Mouse (Mus musculus) forebrain, embryonic 13.5 days (tissue): ENCODE measurements around the gene Nudt19. TPM values are rescaled to one million over a fixed set of nuclear protein-coding genes. Genes with fewer than 3 reads are reported as not detected.

ENCODE experiments used
- ATAC-seq: fragments of 200-750 bp; cut with Nextera tagmentation; 2 replicates; pipeline ENCODE4 v1.8.0; 2017
- H3K27ac ChIP-seq: fragments of 300-500 bp; sonication (generic); 2 replicates; pipeline ENCODE4 v1.5.1; 2015; ENCODE audit warnings: inconsistent platforms, mild to moderate bottlenecking, moderate library complexity
- H3K27me3 ChIP-seq: fragments of 300-500 bp; sonication (generic); 2 replicates; pipeline ENCODE4 v1.6.1; 2015; ENCODE audit warnings: mild to moderate bottlenecking, inconsistent platforms
- H3K36me3 ChIP-seq: fragments of 300-500 bp; sonication (generic); 2 replicates; pipeline ENCODE4 v1.6.1; 2015; ENCODE audit warnings: mild to moderate bottlenecking, inconsistent platforms; ENCODE audit not compliant: poor library complexity, severe bottlenecking
- H3K4me1 ChIP-seq: fragments of 300-500 bp; sonication (generic); 2 replicates; pipeline ENCODE4 v1.6.1; 2015; ENCODE audit warnings: inconsistent platforms
- H3K4me2 ChIP-seq: fragments of 300-500 bp; sonication (generic); 2 replicates; pipeline ENCODE4 v1.6.1; 2015; ENCODE audit warnings: inconsistent platforms, mild to moderate bottlenecking, moderate library complexity
- H3K4me3 ChIP-seq: fragments of 300-500 bp; sonication (generic); 2 replicates; pipeline ENCODE4 v1.5.1; 2015; ENCODE audit warnings: mild to moderate bottlenecking, inconsistent platforms
- H3K9ac ChIP-seq: fragments of 300-500 bp; sonication (generic); 2 replicates; pipeline ENCODE4 v1.6.1; 2015; ENCODE audit warnings: mild to moderate bottlenecking, inconsistent platforms
- H3K9me3 ChIP-seq: fragments of 300-500 bp; sonication (generic); replicated peaks from 2 replicates; pipeline ENCODE4 v1.6.1; 2016; ENCODE audit warnings: inconsistent platforms
- WGBS: fragments of 180-500 bp; shearing (Covaris S2); methylation state at CpG from one replicate; pipeline ENCODE4 v1.1.7; 2015; 5-methylcytosine and 5-hydroxymethylcytosine counted together
- polyA plus RNA-seq: library from polyadenylated mRNA; unstranded; fragments of >200 nt; fragmentation: Nextera tagmentation; extraction: Ambion mirVana; gene quantifications from 2 replicates; pipeline ENCODE4 v1.2.1, GENCODE M21; 2015

The Nudt19 gene
- 67.4 and 70.9 TPM in 2 replicates for polyA plus RNA-seq

DNA sequence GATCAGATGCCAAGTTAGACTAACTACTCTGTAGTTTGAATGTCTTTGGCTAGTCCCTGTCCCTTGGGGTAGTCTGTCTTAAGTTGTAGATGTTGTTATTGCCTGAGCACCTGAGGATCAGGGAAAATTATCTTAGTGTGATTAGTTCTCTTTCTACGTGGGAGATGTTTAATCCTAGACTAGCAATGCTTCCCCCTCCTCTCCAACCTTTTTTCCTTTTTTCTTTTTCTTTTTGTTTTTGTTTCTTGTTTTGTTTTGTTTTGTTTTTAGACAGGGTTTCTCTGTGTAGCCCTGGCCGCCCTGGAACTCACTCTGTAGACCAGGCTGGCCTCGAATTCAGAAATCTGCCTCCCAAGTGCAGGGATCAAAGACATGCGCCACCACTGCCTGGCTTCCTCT, at the start of gene Nudt19:
TSS of gene Nudt19 (minus strand) at position 100 of the 399 bp plus-strand sequence.
- Histone ChIP-seq H3K4me3 (peak within 1 kb of the TSS; percentile 76), H3K4me2 (peak within 1 kb of the TSS; percentile 95), H3K4me1 (peaks cover 16% of the 10 kb centered on the region), H3K36me3 (peaks cover 3% of the 10 kb centered on the region; the same call in 1 of the 2 replicates), H3K9me3 (no peaks in the 10 kb centered on the region), H3K27ac (peak within 1 kb of the TSS; percentile 91), H3K9ac (peak within 1 kb of the TSS; percentile 91), H3K27me3 (no peaks in the 10 kb centered on the region)
- WGBS: 74% methylated on average over 4 of the region's 4 CpGs
- ATAC-seq: no peak

DNA sequence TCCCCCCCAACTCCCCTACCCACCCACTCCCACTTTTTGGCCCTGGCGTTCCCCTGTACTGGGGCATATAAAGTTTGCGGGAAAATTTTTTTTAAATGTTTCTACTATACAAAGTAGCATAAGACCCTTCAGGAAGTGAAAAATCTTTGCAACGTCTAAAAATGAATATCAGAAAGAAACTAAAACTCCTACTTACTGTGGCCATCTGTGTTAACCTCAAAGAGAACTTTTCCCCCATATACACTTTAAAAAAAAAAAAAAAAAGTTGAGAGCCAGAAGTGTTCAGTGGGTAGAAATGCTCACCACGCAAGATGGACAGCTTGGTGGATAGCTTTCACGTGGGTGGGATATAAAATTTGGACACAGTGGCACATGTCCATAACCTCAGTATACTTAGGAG, 46.7 kb upstream of the Nudt19 start:
- ATAC-seq: no peak

DNA sequence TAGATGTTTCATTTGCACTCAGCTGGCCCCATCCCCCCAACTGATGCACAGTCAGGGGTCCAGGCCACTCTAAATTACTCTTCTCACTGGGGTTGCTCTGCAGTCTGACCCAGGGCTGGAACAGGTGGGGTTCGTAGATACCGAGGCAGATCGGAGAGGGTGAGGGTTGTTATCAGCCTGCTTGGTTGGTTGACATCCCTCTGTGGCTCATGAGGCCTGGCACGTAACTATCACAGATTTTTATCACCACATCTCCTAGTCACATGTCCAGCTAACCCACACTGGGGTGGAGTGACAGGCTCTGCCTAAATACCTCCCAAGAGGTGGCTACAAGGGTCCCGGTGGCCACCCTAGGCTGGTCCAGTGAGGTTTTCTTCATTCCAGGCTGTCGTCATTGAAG, 45.0 kb upstream of the Nudt19 start:
- Histone ChIP-seq H3K4me3 (no peak overlapping the region), H3K9me3 (no peaks in the 10 kb centered on the region), H3K36me3 (peaks cover 48% of the 10 kb centered on the region), H3K27me3 (no peaks in the 10 kb centered on the region), H3K9ac (no peak overlapping the region), H3K27ac (no peak overlapping the region), H3K4me2 (no peak overlapping the region), H3K4me1 (no peaks in the 10 kb centered on the region)
- no peak for ATAC-seq
- WGBS: 95% methylated on average over 6 of the region's 6 CpGs

More for the DNA sequence above, 46.7 kb upstream of the Nudt19 start:
- H3K27ac ChIP-seq: no peak overlapping the region
- H3K9me3 ChIP-seq: no peaks in the 10 kb centered on the region
- H3K9ac ChIP-seq: no peak overlapping the region
- peaks cover 55% of the 10 kb centered on the region for H3K36me3 ChIP-seq
- no peak overlapping the region for H3K4me3 ChIP-seq
- WGBS: 97% methylated on average over 5 of the region's 5 CpGs
- no peaks in the 10 kb centered on the region for H3K27me3 ChIP-seq
- no peak overlapping the region for H3K4me2 ChIP-seq
- no peaks in the 10 kb centered on the region for H3K4me1 ChIP-seq

DNA sequence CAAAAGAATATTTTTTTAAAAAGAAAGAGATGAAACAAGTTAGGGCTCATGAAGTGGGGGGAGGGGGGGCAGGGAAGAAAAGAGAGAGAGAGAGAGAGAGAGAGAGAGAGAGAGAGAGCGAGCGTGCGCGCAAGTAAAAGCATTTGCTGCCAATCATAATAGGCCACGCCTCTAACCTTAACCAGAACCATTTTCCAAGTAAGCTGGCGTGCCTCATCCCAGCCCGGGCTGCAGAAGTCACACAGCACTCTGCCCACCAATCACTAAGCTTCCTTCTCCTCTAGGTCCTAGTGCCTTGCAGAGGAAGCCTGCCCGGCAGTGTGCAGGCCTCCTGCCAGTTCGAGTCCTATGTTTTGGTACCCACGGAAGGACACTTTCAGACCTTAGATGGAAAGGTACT, 43.9 kb upstream of the Nudt19 start:
- H3K4me1 ChIP-seq: no peaks in the 10 kb centered on the region
- no peak overlapping the region for H3K4me3 ChIP-seq
- H3K36me3 ChIP-seq: peaks cover 58% of the 10 kb centered on the region
- no peaks in the 10 kb centered on the region for H3K9me3 ChIP-seq
- no peak overlapping the region for H3K27ac ChIP-seq
- 94% methylated on average over 10 of the region's 10 CpGs for WGBS
- H3K4me2 ChIP-seq: no peak overlapping the region
- no peak for ATAC-seq
- no peaks in the 10 kb centered on the region for H3K27me3 ChIP-seq
- H3K9ac ChIP-seq: no peak overlapping the region

DNA sequence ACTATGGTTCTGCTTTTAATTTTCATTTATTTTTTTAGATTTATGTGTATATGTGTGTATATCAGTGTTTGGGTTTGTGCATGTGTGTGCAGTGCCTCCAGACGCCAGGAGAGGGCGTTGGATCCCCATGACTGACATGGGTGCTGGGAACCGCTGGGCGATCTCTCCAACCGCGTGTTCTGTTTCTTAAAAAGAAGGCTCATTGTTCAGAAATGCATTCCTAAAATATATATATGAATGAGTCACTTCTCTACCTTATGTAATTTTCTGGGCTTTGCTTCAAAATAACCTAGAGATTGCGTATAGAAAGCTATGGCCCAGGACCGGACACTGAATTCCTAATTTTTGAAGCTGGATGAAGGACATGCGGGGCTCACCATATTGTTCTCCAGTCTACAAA, 43.4 kb upstream of the Nudt19 start:
- Histone ChIP-seq H3K27ac (no peak overlapping the region), H3K4me1 (no peaks in the 10 kb centered on the region), H3K4me2 (no peak overlapping the region), H3K27me3 (no peaks in the 10 kb centered on the region), H3K9me3 (no peaks in the 10 kb centered on the region), H3K36me3 (peaks cover 63% of the 10 kb centered on the region), H3K4me3 (no peak overlapping the region), H3K9ac (no peak overlapping the region)
- 97% methylated on average over 9 of the region's 9 CpGs for WGBS
- no peak for ATAC-seq

DNA sequence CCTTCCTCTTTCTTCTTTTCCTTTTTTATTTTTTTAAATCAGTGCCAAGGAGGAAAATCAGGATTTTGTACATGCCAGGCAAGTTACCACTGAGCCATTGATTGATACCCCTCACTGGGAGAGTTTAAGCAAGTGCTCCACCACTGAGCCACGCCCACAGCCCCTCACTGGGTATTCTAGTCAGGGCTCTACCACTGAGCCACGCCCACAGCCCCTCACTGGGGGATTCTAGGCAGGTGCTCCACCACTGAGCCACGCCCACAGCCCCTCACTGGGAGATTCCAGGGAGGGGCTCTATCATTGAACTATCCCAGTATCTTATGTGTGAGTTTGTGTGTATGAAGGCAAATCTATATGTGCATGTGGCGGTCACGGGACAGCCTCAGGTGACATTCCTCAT, 38.2 kb upstream of the Nudt19 start:
- H3K36me3 ChIP-seq: peaks cover 53% of the 10 kb centered on the region
- H3K27me3 ChIP-seq: no peaks in the 10 kb centered on the region
- WGBS: 86% methylated on average over 5 of the region's 5 CpGs
- no peak overlapping the region for H3K4me2 ChIP-seq
- ATAC-seq: no peak
- no peak overlapping the region for H3K9ac ChIP-seq
- no peaks in the 10 kb centered on the region for H3K9me3 ChIP-seq
- H3K4me1 ChIP-seq: 0 out of 2 replicates have a peak, but pooled peaks cover 3% of the 10 kb centered on the region
- no peak overlapping the region for H3K27ac ChIP-seq
- H3K4me3 ChIP-seq: no peak overlapping the region

DNA sequence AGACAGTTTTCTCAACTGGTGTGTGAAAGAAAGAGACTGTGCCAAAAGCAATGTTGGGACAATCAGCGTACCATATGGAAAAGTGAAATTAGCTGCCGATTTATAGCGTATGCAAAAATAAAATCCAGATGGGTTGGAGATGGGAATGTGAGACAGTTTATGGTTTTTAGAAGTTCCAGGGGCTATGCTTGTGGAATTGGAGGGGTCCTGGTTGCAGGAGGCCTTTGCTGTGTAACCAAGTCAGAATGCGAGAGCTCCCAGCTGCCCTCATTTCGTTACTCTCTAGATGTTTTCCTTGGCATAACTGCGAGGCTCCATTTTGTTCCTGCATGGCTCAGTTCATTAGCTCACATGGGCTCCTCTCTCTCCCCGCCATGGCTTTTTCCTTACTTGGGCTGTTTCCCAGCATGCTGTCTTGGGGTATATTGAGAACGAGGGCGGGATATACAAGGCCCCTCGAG, 34.7 kb upstream of the Nudt19 start:
- H3K27me3 ChIP-seq: no peaks in the 10 kb centered on the region
- peak overlapping the region; percentile 31; the same call in 1 of the 2 replicates for H3K27ac ChIP-seq
- H3K9me3 ChIP-seq: no peaks in the 10 kb centered on the region
- H3K4me3 ChIP-seq: no peak overlapping the region
- H3K9ac ChIP-seq: no peak overlapping the region
- WGBS: 89% methylated on average over 10 of the region's 10 CpGs
- no peak overlapping the region for H3K4me2 ChIP-seq
- ATAC-seq: no peak
- H3K4me1 ChIP-seq: peaks cover 23% of the 10 kb centered on the region
- H3K36me3 ChIP-seq: peaks cover 39% of the 10 kb centered on the region

DNA sequence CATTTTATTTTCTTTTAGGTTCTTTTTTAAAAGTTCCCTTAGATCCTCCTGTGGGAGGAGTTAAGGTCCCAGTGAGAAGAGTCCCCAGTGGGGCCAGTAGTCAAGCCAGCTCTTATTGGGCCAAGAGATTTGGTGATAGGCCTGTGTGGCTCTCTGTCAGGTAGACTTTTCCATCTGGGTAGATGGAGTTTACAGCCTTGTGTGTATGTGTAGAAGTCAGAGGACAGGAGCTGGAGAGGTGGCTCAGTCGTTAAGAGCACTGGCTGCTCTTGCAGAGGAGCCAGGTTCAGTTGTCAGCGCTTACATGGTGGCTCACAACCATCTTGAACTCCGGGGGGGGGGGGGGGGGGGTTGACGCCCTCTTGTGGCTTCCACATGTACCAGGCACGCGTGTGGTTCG, 33.4 kb upstream of the Nudt19 start:
- H3K27me3 ChIP-seq: peaks cover 10% of the 10 kb centered on the region
- H3K36me3 ChIP-seq: peaks cover 27% of the 10 kb centered on the region
- no peaks in the 10 kb centered on the region for H3K9me3 ChIP-seq
- no peak overlapping the region for H3K27ac ChIP-seq
- H3K4me2 ChIP-seq: no peak overlapping the region
- H3K4me3 ChIP-seq: no peak overlapping the region
- H3K9ac ChIP-seq: no peak overlapping the region
- peaks cover 33% of the 10 kb centered on the region for H3K4me1 ChIP-seq
- no peak for ATAC-seq
- 83% methylated on average over 7 of the region's 7 CpGs for WGBS

DNA sequence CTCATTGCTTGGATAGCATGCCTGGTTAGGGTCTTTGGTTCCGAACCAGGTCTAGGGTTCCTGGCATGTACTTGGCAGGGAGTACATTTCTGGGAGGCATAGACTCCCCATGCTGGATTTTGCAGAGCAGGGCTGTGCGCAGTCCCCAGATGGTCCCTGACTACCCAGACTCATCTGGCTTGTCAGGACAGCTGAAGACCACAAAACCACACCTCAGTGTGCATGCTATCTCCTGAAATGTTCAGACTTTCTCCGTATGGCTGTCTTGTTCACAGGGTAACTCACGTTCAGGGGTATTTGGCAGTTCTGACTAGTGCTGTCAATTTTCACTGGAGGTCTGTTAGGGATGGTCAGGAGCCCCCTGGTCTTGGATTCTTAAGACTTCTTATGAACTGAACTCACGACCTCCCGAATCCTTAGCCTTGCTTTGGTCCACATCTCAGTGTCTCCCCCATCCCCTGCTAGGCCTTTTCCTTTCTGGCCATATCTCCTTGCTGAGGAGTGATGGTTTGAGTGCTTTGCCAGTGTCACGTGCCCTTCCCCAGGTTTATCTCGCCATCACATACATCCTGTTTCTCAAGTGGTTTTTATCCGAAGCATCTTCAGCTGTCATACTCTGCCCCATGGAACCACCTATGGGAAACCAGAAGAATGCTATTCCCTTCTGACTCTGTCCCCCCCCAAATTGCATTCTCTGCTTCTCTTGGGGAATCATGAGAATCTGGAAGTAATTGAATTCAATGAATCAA, 32.8 kb upstream of the Nudt19 start:
- no peak overlapping the region for H3K4me2 ChIP-seq
- peaks cover 38% of the 10 kb centered on the region for H3K4me1 ChIP-seq
- H3K4me3 ChIP-seq: no peak overlapping the region
- ATAC-seq: no peak
- H3K36me3 ChIP-seq: peaks cover 23% of the 10 kb centered on the region
- H3K9me3 ChIP-seq: no peaks in the 10 kb centered on the region
- H3K27me3 ChIP-seq: peaks cover 16% of the 10 kb centered on the region
- no peak overlapping the region for H3K9ac ChIP-seq
- no peak overlapping the region for H3K27ac ChIP-seq
- 93% methylated on average over 9 of the region's 9 CpGs for WGBS

DNA sequence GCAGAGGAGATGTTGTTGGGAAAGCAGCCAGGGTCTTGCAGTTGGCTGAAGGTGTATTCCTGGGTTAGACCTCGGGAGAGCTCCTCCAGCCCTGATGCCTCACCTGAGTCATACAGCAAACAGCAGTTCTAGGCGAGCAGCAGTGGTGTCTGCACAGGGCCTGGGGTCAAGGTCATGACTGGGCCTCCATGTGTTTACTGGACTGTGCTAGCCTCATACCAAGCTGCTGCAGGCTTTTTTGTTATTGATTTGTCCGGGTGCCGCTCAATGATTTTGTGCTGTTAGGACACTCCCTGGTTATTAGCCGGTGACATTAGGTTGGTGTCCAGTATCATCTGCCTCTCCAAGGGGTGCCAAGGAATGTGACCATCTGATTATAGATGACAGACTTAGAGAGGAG, 31.6 kb upstream of the Nudt19 start:
- ATAC-seq: no peak
- Histone ChIP-seq H3K9me3 (no peaks in the 10 kb centered on the region), H3K4me2 (no peak overlapping the region), H3K36me3 (peaks cover 11% of the 10 kb centered on the region), H3K9ac (no peak overlapping the region), H3K4me1 (peaks cover 38% of the 10 kb centered on the region), H3K27me3 (peaks cover 27% of the 10 kb centered on the region), H3K4me3 (no peak overlapping the region), H3K27ac (no peak overlapping the region)
- WGBS: 84% methylated on average over 5 of the region's 5 CpGs

DNA sequence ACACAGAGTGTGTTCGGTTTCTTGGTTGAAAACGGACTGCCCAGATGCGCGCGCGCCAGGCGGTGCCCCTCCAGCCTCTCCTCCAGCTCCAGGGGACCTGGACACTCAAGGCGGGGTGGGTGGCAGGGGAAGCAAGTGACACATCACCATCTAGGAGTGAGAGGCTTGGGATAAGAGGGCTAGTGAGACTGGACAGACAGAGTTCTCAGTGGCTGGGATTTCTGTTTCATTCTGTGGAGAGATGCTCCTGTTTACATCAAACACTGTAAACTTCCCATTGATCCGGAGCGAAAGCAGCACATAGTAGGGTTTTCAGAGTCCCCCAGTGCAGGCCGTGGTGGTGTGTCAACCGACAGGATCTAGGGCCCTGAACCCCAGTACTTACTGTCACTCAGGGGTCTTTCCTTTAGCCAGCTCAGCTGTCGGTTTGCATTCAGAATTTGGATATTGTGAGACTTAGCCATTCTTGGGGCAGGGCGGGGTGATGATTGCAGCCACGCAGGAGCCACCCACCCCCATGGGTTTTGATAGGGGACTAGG, 30.9 kb upstream of the Nudt19 start:
- Histone ChIP-seq H3K27ac (no peak overlapping the region), H3K9ac (peak overlapping the region; percentile 85), H3K4me3 (peak overlapping the region; percentile 91), H3K36me3 (peaks cover 4% of the 10 kb centered on the region; the same call in 1 of the 2 replicates), H3K9me3 (no peaks in the 10 kb centered on the region), H3K27me3 (peaks cover 35% of the 10 kb centered on the region), H3K4me1 (peaks cover 38% of the 10 kb centered on the region), H3K4me2 (peak overlapping the region; percentile 99)
- no peak for ATAC-seq
- 19% methylated on average over 15 of the region's 15 CpGs for WGBS

DNA sequence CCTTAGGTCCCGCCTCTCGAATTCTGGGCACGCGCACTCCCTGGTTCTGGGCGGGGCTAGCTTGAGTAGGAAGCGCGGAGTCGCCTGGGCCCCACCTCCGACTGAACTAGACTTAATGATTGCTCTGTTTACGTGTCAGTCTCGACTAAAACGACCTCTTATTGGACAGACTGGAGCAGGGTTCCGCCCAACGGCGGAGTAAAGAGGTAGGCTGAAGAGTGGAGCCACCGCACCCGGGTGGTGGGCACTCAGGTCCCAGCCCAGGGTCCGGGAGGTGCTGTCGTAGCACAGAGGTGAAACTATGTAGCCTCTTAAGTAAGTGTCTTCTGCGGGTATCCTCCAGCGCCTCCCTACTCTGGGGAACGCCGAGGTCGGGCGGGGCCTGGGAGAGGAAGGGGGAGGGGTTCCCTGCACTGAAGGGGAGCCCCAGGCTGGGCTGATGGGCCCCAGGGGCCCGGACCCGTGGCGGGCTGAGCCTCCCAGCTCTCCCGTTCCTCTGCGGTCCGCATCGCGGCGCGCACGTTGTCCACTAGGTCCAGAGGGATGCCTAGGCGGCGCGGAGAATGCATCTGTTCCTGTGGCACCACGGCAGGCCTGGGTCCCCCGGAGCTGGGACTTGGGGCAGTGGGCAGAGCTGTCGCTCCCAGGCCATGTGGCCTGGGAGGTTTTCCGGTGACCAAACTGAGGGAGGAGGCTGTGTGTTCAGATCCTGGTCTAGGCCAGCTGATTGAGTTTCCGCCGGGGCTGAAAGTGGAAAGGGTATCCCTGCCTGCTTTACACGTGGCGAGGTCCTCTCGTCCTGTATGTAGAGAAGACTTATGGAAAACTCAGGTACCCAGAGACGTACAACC, 30.2 kb upstream of the Nudt19 start, which contains the start of gene Ankrd27:
TSS of gene Ankrd27 (plus strand) at position 190 of the 851 bp plus-strand sequence.
- peak; percentile 99 for ATAC-seq
- H3K4me1 ChIP-seq: peaks cover 38% of the 10 kb centered on the region
- peak within 1 kb of the TSS; percentile 85 for H3K9ac ChIP-seq
- H3K27ac ChIP-seq: peak within 1 kb of the TSS; percentile 25; the same call in 1 of the 2 replicates
- no peaks in the 10 kb centered on the region for H3K9me3 ChIP-seq
- H3K36me3 ChIP-seq: no peaks in the 10 kb centered on the region
- peaks cover 41% of the 10 kb centered on the region for H3K27me3 ChIP-seq
- peak within 1 kb of the TSS; percentile 99 for H3K4me2 ChIP-seq
- WGBS: under 1% methylated on average over 48 of the region's 49 CpGs
- peak within 1 kb of the TSS; percentile 91 for H3K4me3 ChIP-seq
